Mouse (Mus musculus) CD4-positive naive resting alpha-beta T cell, adult 57 days (primary cell): Measurements from ENCODE around the gene Olfr1314. TPM values are rescaled to one million over a fixed set of nuclear protein-coding genes. Genes with fewer than 3 reads are reported as not detected.

ENCODE experiments used
- total RNA-seq: library from RNA; stranded (reverse); gene quantifications from one replicate; pipeline ENCODE4 v1.2.4, GENCODE M21; 2023

Olfr1314 gene
- total RNA-seq = not detected

DNA sequence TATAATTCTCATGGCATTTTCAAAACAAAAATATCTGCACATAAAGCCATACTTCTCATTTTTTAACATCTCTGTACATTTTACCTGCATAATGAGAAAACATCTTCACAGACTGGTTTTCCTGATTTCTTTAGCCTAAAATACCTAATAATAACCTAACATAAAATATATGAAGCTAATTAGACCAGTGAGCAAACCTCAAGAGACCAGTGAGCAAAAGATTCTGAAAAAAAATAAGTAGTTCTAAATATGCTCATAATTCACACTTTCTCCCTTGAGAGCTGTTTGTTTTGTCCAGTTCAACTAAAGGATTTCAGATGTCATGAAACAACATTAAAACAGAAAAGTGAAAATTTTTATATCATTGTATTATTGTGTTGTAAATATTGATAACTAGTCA lies at the start of gene Olfr1314:
Gene Olfr1314 (minus strand): TSS at position 101 of the 400 bp plus-strand sequence.

DNA sequence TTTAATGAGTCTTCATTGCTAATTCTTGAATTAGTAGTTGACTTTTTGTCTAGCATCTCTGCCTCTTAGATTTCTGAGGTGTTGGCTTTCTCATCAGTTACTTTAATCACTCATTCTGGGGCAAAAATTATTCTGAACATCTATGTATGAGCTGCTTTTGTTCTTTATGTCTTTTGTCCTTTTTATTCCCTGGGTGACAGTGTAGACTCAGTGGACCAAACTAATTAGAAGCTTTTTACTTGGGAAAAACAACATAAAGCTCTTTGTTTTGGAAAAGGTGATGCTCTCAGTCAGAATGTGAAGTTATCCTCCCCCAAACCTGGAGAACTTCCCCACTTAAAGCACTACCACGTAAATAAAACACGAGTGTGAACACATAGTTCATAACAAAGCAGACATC lies 43.4 kb upstream of the Olfr1314 start, which contains the start of gene Olfr1317:
Gene Olfr1317 (plus strand): TSS at position 301 of the 400 bp plus-strand sequence.

DNA sequence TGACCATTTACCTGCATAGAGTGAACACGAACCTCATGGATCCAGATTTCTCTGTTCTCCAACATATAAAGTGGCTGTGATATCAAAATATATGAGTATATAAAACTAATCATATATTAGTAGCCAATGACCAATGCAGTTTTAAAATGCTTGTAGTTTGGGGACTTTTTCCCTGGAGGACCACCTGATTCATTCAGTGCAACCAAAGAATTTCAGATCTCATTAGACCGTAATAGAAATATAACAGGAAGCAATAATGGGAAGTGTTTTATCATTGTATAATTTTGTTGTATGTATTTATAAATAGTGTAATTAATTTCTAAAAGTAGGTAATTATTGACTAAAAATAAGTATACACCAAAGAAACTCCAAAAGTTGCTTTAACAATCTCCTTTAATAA lies 38.3 kb upstream of the Olfr1314 start, which contains the start of gene Olfr1316:
Gene Olfr1316 (minus strand): TSS at position 101 of the 400 bp plus-strand sequence.

DNA sequence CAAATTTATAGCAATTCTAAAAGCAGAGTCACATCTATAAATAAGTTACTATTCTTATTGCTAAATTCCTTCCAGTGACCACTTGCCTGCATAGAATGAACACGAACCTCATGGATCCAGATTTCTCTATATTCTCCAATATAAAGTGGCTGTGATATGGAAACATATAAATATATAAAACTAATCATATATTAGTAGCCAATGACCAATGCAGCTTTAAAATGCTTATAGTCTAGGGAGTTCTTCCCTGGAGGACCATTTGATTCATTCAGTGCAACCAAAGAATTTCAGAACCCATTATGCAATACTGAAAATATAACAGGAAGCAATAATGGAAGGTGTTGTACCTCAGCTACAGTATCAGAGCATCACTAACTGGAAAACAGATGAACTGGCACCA lies 18.8 kb upstream of the Olfr1314 start, which contains the start of gene Olfr1315-ps1:
Gene Olfr1315-ps1 (minus strand): TSS at position 101 of the 400 bp plus-strand sequence.

DNA sequence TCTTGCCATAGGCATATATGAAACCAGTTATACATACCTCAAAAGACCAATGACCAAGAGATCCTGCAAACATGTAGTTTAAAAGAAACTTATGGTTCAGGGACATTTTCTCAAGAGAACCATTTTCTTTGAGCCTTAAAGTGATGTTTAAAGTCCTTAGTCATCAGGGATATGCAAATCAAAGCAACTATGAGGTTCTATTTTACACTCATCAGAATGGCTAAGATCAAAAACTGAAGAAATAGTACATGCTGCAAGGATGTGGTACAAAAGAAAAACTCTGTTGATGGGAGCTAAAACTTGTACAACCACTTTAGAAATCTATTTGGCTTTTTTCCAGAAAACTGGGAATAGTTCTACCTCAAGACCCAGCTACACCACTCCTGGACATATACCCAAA lies 18.8 kb downstream of the Olfr1314 start, which contains the start of gene Olfr1313:
Gene Olfr1313 (minus strand): TSS at position 101 of the 400 bp plus-strand sequence.

DNA sequence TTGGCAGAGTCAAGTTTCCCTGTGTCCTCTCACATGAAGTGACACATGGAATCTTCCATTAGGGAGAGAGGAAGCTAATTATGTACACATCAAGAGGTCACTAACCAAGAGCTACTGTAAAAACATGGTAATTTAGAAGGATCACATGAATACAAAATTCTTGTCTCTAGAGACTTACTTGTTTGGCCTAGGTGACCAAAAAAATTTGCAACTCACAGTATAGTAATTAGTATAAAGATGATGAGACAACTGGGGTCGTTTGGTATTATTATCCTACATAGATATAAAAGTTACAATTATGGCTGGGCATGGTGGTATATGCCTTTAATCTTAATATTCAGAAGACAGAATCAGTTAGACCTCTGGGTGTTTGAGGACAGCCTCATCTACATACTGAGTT lies 46.4 kb downstream of the Olfr1314 start, which contains the start of gene Olfr1312:
Gene Olfr1312 (minus strand): TSS at position 101 of the 400 bp plus-strand sequence.

Other genes with a start within 250 kb of the Olfr1314 start
- not detected for gene Olfr1305, start 219.6 kb downstream of the Olfr1314 start, total RNA-seq
- not detected for gene Olfr1306, start 180.5 kb downstream of the Olfr1314 start, total RNA-seq
- gene Olfr1307, start 147.3 kb downstream of the Olfr1314 start, total RNA-seq = 0.12 TPM
- not detected for gene Olfr1308, start 131.8 kb downstream of the Olfr1314 start, total RNA-seq
- not detected for gene Olfr1309, start 106.5 kb downstream of the Olfr1314 start, total RNA-seq
- gene Olfr1310, start 84.1 kb downstream of the Olfr1314 start, total RNA-seq = not detected
- gene Olfr1311, start 72.4 kb downstream of the Olfr1314 start, total RNA-seq = not detected
- gene Olfr1312, start 46.5 kb downstream of the Olfr1314 start, total RNA-seq = not detected
- not detected for gene Olfr1313, start 18.9 kb downstream of the Olfr1314 start, total RNA-seq
- gene Olfr1315-ps1, start 18.7 kb upstream of the Olfr1314 start, total RNA-seq = not detected
- not detected for gene Olfr1316, start 38.2 kb upstream of the Olfr1314 start, total RNA-seq
- not detected for gene Olfr1317, start 43.5 kb upstream of the Olfr1314 start, total RNA-seq
- not detected for gene Olfr1318, start 57.4 kb upstream of the Olfr1314 start, total RNA-seq
- 58.1 TPM for gene Lpcat4, start 142.7 kb upstream of the Olfr1314 start, total RNA-seq
- not detected for gene Nutm1, start 162.5 kb upstream of the Olfr1314 start, total RNA-seq
- gene Nop10, start 165.1 kb upstream of the Olfr1314 start, total RNA-seq = 74.2 TPM
- gene Slc12a6, start 169.0 kb upstream of the Olfr1314 start, total RNA-seq = 119 TPM
- not detected for gene Gm21985, start 169.5 kb upstream of the Olfr1314 start, total RNA-seq